Comparison of ENCODE assay signal across 9 mouse cellular contexts in genomic region chr11:12463615-12464170, GRCm38 (mm10). TPM values are rescaled to one million over a fixed set of nuclear protein-coding genes. Genes with fewer than 3 reads are reported as not detected.
DNase-seq lines count a peak whose midpoint lies in the region; ATAC-seq and TF ChIP-seq lines count a peak whose summit lies in the region.
"Had no signal": no experiment of that assay in that cellular context is flagged by ENCODE, and none has a peak within 500 bp of the region (broad histone marks: within the 10 kb centered on the region; RNA-seq: fewer than 3 reads in every experiment).

No protein-coding gene starts in this region.

- H3K36me3 ChIP-seq in heart, embryonic 10.5 days: no peaks in the 10 kb centered on the region
- H3K36me3 ChIP-seq in ES-E14 (ENCODE audit: control insufficient read depth, insufficient read depth, low read length, poor library complexity, severe bottlenecking): peaks cover 4% of the 10 kb centered on the region; the same call in 1 of the 2 replicates
- H3K36me3 ChIP-seq in hindbrain, embryonic 15.5 days: no peaks in the 10 kb centered on the region

- peak overlapping the region; percentile 94 for H3K4me2 ChIP-seq in hindbrain, embryonic 15.5 days

- no peaks in the 10 kb centered on the region for H3K9me3 ChIP-seq in heart, embryonic 10.5 days
- no peaks in the 10 kb centered on the region for H3K9me3 ChIP-seq in ES-E14 (ENCODE audit: control insufficient read depth, insufficient read depth, low read depth, low read length)
- H3K9me3 ChIP-seq in hindbrain, embryonic 15.5 days: no peaks in the 10 kb centered on the region

- peaks cover 9% of the 10 kb centered on the region; the same call in 1 of the 2 replicates for H3K4me1 ChIP-seq in heart, embryonic 10.5 days
- peaks cover 24 to 25% of the 10 kb centered on the region in 2 experiments for H3K4me1 ChIP-seq in ES-E14 (ENCODE audit: control insufficient read depth in 2 of 2, insufficient read depth in 2 of 2, low read length in 2 of 2, poor library complexity in 1 of 2)
- peaks cover 23% of the 10 kb centered on the region for H3K4me1 ChIP-seq in hindbrain, embryonic 15.5 days (replicated peaks)

- no peak for DNase-seq in heart, embryonic 10.5 days (ENCODE audit: low spot score)
- no peak for DNase-seq in heart, adult 18-20 months
- no peak for DNase-seq in ES-E14 (ENCODE audit: low read depth, low spot score)
- peak; percentile 7 for DNase-seq in lung, postnatal 36 days
- no peak for DNase-seq in adrenal gland, postnatal 25 days
- no peak for DNase-seq in T-cell, adult 2 months (ENCODE audit: low spot score)
- DNase-seq: layer of hippocampus, postnatal 36 days had no signal

- ATAC-seq in hindbrain, embryonic 15.5 days (ENCODE audit: low FRiP score, low read depth): no peak
- ATAC-seq in granulocyte monocyte progenitor cell, adult 5-6 weeks (replicated peaks; ENCODE audit: poor library complexity, severe bottlenecking): no peak

- peaks cover 41% of the 10 kb centered on the region for H3K27me3 ChIP-seq in heart, embryonic 10.5 days (ENCODE audit: insufficient read depth, poor library complexity, severe bottlenecking)
- no peaks in the 10 kb centered on the region for H3K27me3 ChIP-seq in hindbrain, embryonic 15.5 days

- in situ Hi-C loops in ES-E14 (cut with MboI; ENCODE audit: low sequenced_read_pairs in 2 of 2, unreplicated experiment in 2 of 2): no loop called here

- no peak overlapping the region for H3K27ac ChIP-seq in heart, embryonic 10.5 days
- peak overlapping the region; percentile 93; the same call in 1 of the 2 replicates for H3K27ac ChIP-seq in ES-E14 (ENCODE audit: insufficient read depth, low read depth, low read length, poor library complexity, severe bottlenecking)
- no peak overlapping the region for H3K27ac ChIP-seq in hindbrain, embryonic 15.5 days (replicated peaks)

- peak overlapping the region; percentile 82 for H3K4me3 ChIP-seq in heart, embryonic 10.5 days
- H3K4me3 ChIP-seq in ES-E14 (ENCODE audit: insufficient read depth in 1 of 2, low read depth in 1 of 2, low read length in 2 of 2, poor library complexity in 1 of 2, severe bottlenecking in 1 of 2): peak overlapping the region; percentile 90 to 93
- peak overlapping the region; percentile 89 for H3K4me3 ChIP-seq in hindbrain, embryonic 15.5 days

- peak overlapping the region; percentile 90 for H3K9ac ChIP-seq in ES-E14 (ENCODE audit: insufficient read depth, low read depth, low read length, poor library complexity, severe bottlenecking)
- peak overlapping the region; percentile 79 for H3K9ac ChIP-seq in hindbrain, embryonic 15.5 days

- 64% methylated on average over 13 of the region's 13 CpGs for WGBS in heart, embryonic 10.5 days
- 62% methylated on average over 13 of the region's 13 CpGs for WGBS in hindbrain, embryonic 15.5 days

TF ChIP-seq in ES-E14, 5 proteins besides CTCF, POLR2A, EP300 and RAD21:
- TF ChIP-seq HCFC1 (IDR thresholded peaks at IDR 0.05; ENCODE audit: borderline replicate concordance, insufficient read depth, low read length): no peak
- no peak for TF ChIP-seq CHD2 (IDR thresholded peaks at IDR 0.05; ENCODE audit: low read depth, low read length)
- no peak for TF ChIP-seq ZC3H11A (IDR thresholded peaks at IDR 0.05; ENCODE audit: borderline replicate concordance, low read depth, low read length)
- TF ChIP-seq MAFK (IDR thresholded peaks at IDR 0.05; ENCODE audit: insufficient read depth, low read depth, low read length): no peak
- TF ChIP-seq ZNF384 (IDR thresholded peaks at IDR 0.05; ENCODE audit: low read depth, low read length): no peak

RNA-seq across cellular contexts. Expression of gene Cobl, which starts 1.1 kb away (rescaled TPM):
- 19.8 and 25.3 TPM in 2 replicates for polyA plus RNA-seq in heart, embryonic 10.5 days (2016; fragmentation: Nextera tagmentation; extraction: Ambion mirVana)
- 10 to 100 TPM; 19.1 to 21.2 TPM for total RNA-seq in heart, adult 18-20 months (2021)
- 33.2 and 36.5 TPM in 2 replicates for total RNA-seq in ES-E14 (2012; rRNA removed)
- polyA plus RNA-seq in hindbrain, embryonic 15.5 days (2015; fragmentation: Nextera tagmentation; extraction: Ambion mirVana): 14.4 and 15.3 TPM in 2 replicates
- total RNA-seq in adrenal gland, postnatal 25 days (2021): 2.2 and 2.9 TPM in 2 replicates
- total RNA-seq in granulocyte monocyte progenitor cell, adult 5-6 weeks (2014; fragmentation: Nextera tagmentation): not detected in 2 replicates
- total RNA-seq in granulocyte monocyte progenitor cell, adult 5-6 weeks (2017): not detected in 2 replicates
